Mouse (Mus musculus) urinary bladder, adult 2 months (tissue): ENCODE measurements around the gene Spon1. TPM values are rescaled to one million over a fixed set of nuclear protein-coding genes. Genes with fewer than 3 reads are reported as not detected.

Source experiments
- DNase-seq: peaks from one replicate; pipeline ENCODE4 v3.0.0; 2022; ENCODE audit warnings: low spot score
- polyA plus RNA-seq: library from polyadenylated mRNA; depleted of rRNA; stranded (reverse); fragments of >200 nt; gene quantifications from 2 replicates; pipeline ENCODE4 v1.2.3, GENCODE M21; 2012

Spon1 gene
- polyA plus RNA-seq, 1 experiment = 24.9 TPM

DNA sequence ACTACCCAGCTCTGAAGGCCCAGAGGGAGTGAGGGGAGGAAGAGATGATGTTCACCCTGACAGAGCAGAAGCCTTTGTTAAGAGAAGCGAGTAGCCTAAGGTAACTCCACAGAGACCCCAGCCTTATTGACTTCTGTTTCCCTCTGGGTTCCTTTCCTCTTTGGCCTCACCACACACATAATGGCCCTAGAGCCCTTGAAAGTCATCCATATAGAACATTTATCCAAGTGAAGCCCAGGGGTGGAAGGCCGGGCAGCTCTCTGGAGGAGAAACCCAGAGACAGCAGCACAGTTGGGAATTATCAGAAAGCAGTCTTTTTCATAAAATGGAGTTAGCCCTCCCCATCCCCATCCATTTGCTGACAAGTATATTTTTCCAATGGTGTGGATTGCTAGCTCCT, 75.7 kb downstream of the Spon1 start:
- no peak for DNase-seq

DNA sequence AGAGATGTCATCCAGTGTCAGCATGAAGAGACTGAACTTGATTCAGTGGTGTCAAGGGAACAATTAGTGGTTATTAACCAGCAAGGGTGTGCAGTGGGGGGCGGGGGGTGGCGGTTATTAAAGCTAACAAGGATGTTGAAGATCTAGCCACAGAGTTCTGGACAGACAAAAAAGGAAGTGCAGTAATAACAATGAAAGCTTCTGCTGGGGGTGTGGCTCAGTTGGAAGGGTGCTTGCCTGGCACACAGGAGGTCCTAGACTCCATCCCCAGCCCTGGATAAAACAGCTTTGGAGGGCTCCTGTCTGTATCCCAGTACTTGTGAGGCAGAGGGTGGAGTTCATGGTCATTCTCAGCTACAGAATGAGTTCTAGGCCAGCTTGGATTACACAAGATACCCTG, 77.4 kb downstream of the Spon1 start:
- DNase-seq = no peak

DNA sequence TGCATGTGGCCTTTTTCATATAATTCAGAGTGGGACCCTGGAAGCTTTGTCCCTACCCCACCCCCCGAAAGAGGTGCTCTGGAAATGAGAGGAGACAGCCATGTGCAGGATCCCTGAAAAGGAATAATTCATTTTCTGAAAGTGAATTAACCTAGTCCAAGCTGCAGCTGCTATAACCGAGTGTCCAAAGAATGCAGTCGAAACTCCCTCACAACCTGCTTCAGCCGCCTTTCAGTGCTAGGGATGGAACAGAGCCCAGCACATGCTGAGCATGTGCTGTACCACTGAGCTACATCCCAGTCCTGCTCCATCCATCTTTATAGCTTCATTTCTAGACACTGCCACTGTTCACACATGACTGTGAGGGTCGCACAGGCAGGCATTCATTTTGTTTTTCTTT, 79.4 kb downstream of the Spon1 start:
- no peak for DNase-seq

DNA sequence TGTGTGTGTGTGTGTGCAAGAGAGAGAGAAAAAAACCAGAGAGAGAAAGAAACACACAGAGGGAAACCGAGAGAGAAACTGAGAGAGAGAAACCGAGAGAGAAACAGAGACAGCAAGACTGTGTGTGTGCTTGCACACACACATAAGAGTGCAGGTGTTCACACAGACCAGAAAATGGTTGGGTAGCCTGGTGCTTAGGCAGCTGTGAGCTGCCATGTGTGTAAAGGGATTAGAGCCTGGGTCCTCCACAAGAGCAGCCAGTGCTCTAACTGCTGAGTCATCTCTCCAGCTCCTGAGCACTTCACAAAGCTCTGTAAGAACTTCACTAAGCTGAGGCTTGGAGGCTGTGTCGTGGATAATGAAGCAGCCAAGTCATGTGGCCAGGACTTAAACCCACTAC, 80.8 kb downstream of the Spon1 start:
- DNase-seq = no peak

DNA sequence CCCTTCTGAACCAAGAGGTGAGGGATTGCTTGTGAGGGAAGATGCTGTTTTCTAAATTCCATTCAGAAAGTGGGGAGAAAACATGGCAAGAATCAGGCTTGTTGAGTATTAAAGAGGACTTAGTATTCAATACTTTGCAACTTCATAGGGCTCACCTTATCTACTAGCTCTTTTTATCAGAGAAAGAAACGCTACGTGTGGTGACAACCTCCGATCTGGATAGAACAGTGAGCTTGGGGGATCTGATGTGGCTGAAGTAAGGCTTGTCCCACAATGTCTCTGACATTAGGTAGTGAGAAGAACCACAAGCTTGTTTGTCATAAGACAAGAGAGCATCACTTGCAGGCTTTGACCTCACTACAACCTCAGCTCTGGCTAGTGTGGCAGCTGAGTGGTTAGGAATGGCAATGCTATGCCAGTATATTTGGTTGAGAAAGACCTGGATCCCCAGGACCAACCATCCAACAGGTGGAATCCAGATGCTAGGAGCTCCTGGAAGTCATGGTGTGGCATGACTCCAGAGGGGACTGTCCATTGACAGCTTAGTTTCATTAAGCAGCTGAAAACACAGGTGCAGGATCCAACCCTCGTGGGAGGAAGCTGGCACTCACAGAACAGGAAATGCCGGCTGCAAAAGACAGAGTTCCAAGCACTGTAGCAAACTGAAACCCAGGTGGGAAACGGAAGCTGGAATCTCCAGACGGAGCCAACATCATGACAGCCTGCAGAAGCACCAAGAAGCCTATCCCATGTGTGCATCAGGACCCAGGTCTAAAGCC, 81.4 kb downstream of the Spon1 start:
- DNase-seq = no peak

DNA sequence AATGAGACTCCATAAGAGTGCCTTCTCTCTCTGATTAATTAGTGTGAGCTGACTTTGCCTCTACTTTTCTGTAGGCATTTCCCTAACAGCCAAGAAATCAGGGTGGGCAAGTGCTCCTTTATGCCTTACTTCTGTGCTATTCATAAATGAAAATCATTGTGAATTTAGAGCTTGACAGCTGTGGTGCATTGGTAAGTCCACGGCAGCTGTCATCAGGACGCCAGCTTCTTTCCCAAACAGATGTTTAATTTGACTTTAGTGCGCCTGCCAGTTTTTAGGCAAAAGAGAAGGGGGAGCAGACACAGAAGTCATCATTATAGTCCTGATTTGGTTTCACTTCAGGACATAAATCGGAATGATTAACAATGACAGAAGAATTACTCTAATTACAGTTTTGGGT, 84.6 kb downstream of the Spon1 start:
- no peak for DNase-seq

DNA sequence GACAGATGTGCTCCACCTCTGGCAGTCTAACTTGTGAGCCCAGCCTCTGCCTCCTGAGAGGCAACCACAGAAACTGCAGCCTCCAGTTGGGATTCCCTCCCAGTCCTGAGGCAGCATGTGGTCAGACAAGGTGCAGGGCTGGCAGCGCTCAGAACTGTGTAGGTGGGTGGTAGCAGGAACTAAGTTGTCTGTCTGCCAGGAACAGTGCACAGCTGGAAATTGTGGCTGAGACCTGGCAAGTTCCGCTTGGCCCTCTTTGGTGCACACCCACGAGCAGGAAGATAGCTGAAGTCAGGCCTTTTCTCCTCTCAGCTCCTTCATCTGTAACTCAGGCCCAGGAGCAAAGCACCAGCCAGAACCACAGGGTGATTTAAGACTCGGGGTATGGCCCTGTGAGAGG, 89.6 kb downstream of the Spon1 start:
- no peak for DNase-seq

DNA sequence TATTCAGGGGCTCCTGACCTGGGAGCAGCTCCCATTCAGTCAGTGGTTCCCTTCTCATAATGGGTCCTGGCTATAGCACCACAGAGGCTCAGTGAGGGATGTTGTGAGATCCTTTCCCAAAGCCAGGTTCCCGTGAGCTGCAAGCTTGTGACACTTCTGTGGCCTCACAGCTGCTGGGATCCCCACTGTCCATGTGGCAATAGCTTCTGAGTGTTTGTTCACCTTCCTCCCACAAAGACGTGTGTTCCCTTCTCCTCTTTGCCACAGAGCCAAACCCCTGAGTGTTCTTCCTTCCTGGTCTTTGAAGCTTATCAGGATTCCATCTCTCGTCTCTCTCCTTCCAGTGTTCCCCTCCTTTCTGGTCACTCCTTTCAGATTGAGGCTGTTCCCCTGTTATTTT, 90.3 kb downstream of the Spon1 start:
- DNase-seq = no peak

DNA sequence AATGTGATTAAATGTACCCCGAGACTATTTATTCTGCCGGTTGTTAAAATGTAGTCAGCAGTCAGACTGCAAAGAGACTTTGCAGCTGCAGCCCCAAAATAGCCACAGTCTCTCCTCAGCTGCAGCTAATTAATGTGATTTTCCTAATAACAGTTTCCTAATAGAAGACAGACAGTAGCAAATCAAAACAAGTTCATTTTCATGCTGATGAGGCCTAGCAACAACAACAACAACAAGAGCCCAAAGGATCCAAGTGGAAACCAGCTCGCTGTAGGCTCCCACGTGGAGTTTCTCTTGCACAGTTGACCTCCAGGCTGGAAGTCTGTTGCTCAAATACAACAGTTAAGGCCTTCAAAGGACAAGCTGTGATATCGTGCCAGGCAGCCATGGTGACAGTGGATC, 93.7 kb downstream of the Spon1 start:
- DNase-seq = no peak

DNA sequence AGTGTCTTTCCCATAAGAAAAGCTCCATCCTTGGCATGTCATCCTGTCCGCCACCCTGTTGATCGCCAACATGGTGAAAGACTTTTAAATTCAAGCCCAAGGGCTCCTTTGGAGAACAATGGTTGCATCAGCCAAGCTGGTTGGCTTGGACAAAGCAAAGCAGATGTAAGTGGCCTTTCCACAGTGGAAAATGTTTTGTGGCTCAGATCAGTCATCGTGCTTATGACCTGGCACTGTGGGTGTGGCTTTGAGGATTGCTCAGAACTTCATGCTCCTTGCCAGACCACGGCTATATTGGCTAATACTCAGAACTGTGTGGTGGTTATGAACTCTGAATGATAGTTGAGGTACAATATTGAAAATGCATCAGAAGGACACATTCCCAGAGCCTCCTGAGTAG, 96.2 kb downstream of the Spon1 start:
- DNase-seq = no peak

DNA sequence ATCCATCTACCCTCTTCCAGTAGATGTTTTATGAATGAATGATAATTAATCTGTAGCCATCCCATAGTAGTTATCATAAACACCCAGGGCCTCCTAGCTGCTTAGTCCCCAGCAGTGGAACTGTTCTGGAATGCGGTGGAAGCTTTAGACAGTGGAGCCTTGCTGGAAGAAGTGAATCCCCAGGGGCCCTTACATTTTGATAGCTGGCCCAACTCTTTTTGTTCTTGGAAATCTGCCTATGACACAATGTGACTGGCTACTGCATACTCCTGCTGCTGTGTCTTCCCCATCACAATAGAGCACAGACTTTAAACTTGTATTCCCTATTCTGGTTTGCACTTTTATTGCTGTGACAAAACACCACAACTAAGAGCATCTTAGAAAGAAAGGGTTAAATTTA, 107.0 kb downstream of the Spon1 start:
- no peak for DNase-seq

DNA sequence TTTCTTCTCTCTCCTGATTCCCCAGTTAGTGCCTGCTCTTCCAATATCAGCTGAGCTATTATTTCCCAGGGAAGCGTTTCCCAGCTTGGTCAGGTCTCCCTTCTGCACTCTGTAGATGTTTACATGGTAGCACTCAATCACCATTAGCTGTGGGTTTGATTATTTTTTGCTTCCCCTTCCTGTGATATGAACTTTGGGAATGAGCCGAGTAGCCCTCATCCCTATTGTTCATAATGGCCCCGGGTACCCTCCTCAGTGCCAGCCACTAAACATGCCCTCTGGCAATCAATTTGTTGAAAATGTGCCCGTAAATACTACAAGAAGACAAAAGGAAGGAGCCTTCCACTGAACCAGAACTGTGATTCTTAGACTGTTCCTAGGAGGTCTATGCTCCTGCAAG, 111.7 kb downstream of the Spon1 start:
- no peak for DNase-seq

DNA sequence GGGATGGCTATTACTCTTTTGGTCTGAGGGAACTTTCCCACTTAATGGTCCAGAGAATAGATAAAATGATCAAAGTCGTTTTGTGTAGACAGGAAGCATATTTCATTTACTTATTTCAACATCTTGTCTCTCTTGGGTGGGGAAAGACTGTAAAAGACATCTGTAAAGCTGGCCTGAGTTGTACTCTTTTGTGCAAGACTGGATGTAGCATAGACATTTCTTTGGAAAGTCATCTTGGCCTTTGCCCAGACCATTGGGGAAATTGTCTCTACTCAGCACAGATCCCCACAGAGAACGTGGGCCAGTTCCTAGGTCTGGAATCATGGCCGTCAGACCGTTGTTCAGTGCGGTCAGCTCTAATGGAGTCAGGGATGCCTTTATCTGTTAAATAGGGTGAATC, 112.1 kb downstream of the Spon1 start:
- DNase-seq = no peak

DNA sequence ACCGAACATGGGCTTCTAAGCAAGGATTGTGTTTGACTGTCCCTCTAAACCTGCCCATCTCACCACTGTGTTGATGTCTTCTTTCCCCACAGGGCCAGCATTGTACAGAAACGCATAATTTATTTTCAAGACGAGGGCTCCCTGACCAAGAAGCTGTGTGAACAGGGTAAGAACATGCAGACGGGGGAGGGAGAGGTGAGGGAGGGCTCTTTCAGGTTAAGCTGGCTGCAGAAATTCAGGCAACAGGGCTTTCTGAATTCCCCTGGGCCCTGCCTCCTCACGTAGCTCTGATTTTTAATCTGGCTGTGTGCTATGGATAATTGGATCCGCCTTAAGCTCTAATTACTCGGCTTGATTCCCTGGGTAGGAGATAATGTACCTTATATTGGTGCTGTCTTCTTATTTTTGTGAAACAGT, 113.3 kb downstream of the Spon1 start:
- no peak for DNase-seq

DNA sequence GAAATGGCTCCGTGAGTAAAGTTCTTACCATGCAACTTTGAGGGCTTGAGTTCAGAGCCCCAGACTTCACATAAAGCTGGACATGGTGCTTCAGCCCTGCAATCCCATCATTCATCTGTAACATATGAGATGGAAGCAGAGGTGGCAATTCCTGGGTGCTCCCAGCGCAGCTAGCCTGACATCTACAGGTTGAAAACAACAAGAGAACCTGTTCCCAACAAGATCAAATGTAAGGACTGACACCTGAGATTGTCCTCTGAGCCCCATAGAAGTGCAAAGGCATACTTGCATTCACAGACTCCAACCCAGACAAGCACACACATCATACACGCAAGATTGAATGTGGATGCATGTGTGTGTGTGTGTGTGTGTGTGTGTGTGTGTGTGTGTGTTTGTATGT, 114.2 kb downstream of the Spon1 start:
- no peak for DNase-seq

DNA sequence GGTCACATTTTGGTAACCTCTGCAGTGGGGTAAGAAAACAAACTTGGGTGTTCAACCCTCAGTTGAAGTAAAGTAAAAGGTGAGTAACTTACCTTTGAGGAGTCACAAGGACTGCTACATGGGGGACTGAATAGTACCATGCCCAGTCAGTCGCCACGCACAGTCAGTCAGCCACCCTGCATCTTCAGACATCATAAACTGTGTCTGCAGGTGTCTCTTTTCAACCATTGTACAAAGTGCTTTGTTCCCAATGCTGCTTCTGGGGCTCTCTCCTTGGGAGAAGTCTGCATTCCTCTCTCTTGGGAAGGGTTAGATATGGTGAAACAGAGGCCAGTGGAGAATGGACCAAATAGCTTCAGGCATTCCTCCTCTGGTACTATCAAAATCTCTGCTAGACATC, 125.0 kb downstream of the Spon1 start:
- DNase-seq = no peak

DNA sequence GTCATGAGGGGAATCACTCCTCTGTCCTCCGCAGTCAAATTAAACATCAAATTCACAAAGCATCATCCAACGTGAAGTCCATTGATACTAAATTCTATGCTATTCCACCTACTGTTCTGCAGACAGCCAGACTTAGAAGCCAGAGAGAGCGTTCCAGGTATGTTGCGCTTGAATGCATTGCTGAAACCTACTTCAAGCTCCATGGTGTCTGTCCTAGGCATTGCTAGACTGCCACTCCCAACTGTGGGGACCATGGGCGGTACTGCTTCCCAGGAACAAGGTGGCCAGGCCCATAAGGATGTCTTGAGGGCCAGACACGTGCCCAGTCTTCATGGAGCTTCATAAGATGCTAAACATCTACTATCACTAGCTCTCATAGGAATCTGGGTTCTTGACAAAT, 125.7 kb downstream of the Spon1 start:
- no peak for DNase-seq

DNA sequence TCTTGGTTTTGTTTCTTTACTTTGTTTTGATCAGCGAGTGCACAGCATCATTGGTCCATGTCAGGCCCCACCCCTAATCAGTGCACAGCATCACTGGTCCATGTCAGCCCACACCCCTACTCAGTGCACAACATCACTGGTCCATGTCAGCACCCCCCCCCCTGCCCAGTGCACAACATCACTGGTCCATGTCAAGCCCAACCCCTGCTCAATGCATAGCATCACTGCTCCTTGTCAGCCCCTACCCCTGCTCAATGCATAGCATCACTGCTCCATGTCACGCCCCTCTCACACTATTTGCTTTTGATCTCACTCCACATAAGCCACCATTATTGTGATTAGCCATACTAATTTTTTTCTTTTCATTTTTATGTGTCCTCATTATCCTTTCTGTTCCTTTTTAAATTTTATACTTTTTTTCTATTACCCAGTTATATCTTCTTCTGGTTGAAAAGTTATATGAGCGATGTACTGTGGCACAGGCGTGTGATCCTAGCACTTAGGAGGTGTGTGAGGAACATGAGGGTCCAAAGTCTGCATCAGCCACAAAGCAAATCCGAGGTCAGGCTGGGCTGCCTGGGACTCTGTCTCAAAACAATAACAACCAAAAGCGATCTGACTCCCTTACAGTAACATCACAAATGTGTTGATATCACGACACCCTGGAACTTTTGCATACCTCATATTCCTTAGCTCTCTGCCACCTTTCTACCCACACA, 128.3 kb downstream of the Spon1 start:
- no peak for DNase-seq

DNA sequence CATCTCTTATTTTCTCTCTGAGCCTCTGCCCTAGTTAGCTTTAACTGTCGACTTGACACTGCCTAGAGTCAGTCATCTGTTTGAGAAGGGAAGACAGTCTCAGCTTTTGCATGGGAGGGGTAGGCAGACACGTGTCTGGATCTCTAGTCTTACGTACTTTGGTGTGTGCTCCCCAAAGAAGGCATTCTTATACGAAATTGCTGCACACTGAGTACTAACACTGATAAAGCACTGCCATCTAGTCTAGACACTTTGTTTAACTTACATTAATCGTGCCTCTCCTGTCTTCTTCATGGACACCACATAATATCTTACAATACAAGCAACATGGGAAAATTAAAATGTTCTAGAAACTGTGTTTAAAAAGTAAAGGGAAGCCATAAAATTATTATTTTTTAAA, 129.5 kb downstream of the Spon1 start:
- DNase-seq = no peak

DNA sequence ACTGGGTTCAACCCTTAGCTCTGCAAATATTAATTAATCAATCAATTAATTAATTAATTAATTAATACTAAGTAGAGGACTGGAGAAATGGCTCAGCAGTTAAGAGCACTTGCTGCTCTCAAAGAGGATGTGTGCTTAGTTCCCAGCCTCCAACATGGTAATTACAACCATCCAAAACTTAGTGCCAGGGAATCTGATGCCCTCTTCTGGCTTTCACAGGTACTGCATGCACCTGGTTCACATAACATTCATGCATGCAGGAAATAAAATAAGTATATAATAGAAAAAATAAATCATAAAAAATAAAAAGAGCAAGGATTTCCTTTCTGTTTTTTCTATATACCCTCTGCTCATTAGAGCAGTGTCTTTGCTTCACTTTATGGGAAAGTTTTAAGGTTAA, 132.6 kb downstream of the Spon1 start:
- DNase-seq = no peak

DNA sequence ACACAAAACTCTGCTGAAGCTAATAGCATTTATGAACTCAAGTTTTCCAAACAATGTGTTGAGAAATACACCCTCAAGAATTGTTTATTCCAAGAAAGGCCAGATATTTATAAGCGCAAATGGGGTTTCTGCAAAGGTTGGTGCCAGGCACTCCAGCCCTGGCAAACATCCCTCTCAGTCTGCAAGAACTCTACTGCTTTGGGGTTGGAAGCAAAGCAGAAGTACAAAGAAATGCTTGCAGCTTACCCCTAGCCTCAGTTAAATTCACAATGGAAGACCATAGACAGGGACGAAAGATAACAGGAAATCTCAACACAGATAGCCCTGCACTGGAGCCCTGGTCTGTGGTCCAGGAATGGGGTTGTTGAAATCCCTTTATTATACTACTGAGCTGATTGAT, 135.7 kb downstream of the Spon1 start:
- DNase-seq = no peak

DNA sequence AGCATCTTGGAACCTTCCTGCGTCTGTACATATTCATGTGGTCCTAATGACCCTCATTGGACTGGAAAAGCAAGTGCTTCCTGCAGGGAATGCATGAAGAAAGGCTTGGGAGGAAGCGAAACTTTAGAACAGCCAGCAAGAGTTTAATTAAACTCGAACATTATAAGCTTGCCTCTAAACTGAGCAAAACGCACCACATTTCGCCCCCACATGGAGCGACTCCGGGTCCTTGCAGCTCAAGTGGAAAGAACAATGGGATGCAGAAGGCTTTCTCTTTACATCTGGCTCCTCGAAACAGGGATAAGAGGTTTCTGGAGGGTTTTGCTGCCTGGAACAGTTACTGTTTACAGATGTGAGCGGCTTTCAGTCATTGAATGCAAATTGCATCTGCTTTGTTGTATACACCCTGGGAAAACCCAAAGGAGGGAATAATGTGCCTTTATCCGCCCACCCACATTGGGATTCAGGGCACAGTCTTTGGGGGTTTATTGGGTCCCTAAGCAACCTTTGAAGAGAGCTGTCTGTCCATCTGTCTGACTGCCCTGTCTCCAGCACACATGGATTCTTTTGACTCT, 136.2 kb downstream of the Spon1 start:
- no peak for DNase-seq

DNA sequence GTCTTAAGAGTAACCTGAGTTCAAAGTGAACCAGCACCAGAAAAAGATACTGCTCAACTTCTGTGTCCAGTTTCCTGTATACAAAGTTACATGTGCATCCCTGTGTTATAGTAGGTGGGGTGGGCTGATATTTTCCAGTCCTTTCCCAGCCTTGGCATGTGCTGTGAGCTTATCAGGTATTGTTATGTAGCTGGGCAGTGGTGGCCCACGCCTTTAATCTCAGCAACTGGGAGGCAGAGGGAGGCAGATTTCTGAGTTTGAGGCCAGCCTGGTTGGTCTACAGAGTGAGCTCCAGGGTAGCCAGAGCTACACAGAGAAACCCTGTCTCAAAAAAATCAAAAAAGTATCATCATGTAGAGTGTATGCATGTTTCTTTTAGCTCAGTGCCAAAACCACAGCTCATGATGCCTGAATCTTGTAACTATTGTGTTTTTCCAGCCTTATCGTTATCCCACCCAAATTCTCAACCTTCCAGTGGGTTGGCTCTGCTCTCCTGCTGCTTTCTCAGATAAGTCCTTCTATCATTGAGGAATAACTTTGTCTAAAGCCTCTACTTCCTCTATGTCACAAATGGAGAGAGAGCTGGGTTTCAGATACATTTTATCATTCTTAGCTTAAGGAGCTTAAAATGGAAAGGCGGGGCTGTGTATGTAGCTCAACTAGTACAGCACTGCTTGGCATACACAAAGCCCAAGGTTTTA, 137.5 kb downstream of the Spon1 start:
- DNase-seq = no peak
